Mouse (Mus musculus): ENCODE data around the gene Recql5. TPM values are rescaled to one million over a fixed set of nuclear protein-coding genes. Genes with fewer than 3 reads are reported as not detected.

The Recql5 gene
- 1 to 10 TPM; 7.5 to 8.6 TPM for total RNA-seq (2021)
- long read RNA-seq, experiment 1, transcript Recql5-201 (19 exons, 3,971 nt): major isoform, 6 of 13 reads
- long read RNA-seq, experiment 1, partial matches to known transcripts: 2 of 13 reads
- long read RNA-seq, experiment 1, other reads (novel, unspliced or antisense): 5 of 13 reads
- long read RNA-seq, experiment 2, partial matches to known transcripts: 0 of 7 reads
- long read RNA-seq, experiment 2, other reads (novel, unspliced or antisense): 3 of 7 reads

- intact Hi-C loops (cut with DNase I): no loop called here
- DNase-seq: peak; percentile 97
- H3K27ac ChIP-seq: peak within 1 kb of the TSS; percentile 91
- H3K4me3 ChIP-seq: peak within 1 kb of the TSS; percentile 100
- no peak for TF ChIP-seq CTCF (IDR thresholded peaks at IDR 0.05)
Measured at GRCm38 (mm10) chr11:115933108-115933746, at the start of gene Recql5, which contains the start of gene Sap30bp. Gene Recql5, minus strand, starts transcription at chr11:115933477. Gene Sap30bp, plus strand, starts transcription at chr11:115933282.

DNA sequence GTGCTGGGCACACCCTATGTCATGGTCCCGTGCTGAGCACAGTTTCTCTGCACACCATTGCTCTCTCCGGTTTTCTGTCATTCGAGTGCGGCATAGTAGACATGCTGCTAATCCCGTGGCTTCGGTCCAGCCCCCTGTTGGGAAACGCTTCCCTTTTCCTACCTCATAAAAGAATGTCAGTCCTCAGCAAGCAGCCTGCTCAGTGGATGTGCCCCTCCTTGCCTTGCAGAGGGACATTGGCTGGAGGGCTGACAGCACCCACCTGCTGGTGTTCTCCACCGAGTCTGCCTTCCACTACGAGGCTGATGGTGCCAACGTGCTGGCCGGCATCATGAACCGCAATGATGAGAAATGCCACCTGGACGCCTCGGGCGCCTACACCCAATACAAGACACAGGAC, 49.2 kb upstream of the Recql5 start:
- intact Hi-C loops (cut with DNase I): no loop called here
- no peak for DNase-seq
- no peak for TF ChIP-seq CTCF (IDR thresholded peaks at IDR 0.05)
- Histone ChIP-seq H3K4me3 (no peak overlapping the region), H3K27ac (no peak overlapping the region)

DNA sequence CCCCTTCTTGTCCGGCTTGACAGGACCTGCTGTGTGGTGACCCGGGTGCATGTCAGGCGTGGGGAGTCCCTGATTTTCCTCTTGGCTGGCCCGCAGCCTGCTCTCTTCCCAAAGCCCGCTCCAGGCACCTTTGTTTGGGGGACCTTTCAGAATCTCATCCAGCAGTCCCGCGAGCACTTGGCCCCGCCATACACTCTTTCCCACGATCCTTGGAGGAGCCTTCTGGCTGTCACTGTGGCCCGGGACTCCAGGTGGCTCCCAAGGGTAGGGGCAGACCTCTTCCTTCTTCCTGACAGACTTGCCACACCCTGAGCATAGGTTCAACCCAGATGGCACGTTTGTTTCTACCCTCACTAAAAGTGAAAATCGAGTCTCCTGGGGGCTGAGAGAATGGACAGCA, 42.3 kb upstream of the Recql5 start:
- Histone ChIP-seq H3K4me3 (peak overlapping the region; percentile 69), H3K27ac (peak overlapping the region; percentile 74)
- no peak for TF ChIP-seq CTCF (IDR thresholded peaks at IDR 0.05)
- DNase-seq: no peak
- intact Hi-C loops (cut with DNase I): no loop called here

DNA sequence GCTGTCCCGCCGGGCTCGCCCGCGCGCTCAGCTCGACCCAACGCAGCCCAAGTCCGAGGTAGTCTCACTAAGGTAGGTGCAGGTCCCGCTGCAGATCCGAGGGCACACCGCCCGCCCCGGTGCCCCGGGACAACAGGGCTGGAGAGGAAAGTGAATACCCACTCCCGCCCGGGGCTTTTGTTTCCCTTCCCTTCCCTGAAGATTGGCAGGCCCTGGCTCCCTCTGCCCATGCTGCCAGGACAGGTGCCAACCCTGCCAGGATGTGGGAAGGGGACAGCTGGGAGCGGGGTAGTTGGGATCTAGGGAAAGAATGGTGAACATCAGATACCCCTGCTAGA, 41.8 kb upstream of the Recql5 start:
- Histone ChIP-seq H3K4me3 (peak overlapping the region; percentile 69), H3K27ac (peak overlapping the region; percentile 74)
- no peak for TF ChIP-seq CTCF (IDR thresholded peaks at IDR 0.05)
- intact Hi-C loops (cut with DNase I): no loop called here
- DNase-seq: no peak

DNA sequence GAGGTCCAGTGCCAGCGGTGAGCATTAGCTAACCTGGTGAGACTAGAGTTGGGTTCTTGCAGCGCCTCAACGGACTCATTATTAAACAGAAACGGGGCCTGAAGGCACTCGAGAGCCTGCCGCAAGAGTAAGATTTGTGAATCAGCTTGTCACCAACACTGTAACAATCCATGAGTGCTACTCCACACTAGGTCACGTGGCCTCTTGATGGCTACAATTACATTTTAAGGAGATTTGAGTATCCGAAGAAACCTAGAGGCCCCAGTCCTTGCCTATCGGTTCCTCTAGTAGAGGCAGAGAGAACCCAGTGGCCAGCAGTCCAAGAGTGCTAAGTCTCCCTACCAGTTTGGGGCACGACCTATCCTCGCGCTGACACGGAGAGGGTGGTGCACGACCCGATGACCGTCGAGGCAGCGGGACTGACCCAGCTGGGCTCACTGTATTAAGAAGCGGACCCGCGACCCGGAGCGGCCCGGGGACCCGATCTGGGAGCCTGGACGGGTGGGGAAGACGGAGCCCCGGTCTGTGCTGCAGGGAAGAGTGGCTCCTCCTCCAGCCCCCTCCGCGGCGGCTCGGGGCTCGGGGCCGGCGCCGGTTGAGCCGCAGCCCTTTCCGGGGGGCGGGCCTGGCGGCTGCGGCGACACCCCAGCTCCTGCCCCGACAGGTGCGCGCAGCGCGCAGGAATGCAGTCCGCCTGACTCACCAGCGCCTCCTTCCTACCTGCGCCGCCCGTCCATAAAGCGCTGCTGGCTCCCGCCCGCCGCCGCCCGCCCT, 41.2 kb upstream of the Recql5 start, which contains the start of gene Itgb4:
Gene Itgb4 (plus strand): TSS at position 401 of the 774 bp plus-strand sequence.
- H3K27ac ChIP-seq: peak within 1 kb of the TSS; percentile 74
- no peak for TF ChIP-seq CTCF (IDR thresholded peaks at IDR 0.05)
- no peak for DNase-seq

DNA sequence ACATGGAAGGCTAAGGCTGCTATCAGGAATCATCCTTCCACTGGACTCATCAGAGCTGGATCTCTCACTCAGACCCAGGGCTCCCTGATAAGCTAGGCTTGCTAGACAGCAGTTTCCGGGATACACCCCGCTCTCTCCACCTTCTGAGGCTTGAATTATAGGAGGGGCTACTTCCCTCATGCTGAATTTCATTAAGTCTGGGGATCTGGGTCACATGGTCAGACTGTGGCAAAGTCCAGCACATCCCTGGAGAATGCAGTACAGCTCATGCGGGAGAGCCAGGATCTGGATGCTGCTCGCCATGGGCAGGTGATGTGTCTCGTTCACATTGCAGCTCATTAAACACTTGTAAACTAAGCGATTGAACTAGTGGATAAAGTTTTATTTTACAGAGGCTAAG, 37.7 kb upstream of the Recql5 start:
- DNase-seq: no peak
- intact Hi-C loops (cut with DNase I): no loop called here
- no peak overlapping the region for H3K4me3 ChIP-seq
- H3K27ac ChIP-seq: no peak overlapping the region
- no peak for TF ChIP-seq CTCF (IDR thresholded peaks at IDR 0.05)

More for the DNA sequence above, 41.2 kb upstream of the Recql5 start, which contains the start of gene Itgb4:
- H3K4me3 ChIP-seq: peak within 1 kb of the TSS; percentile 69
- intact Hi-C loops (cut with DNase I): no loop called here

GRCm38 (mm10) chr11:115970006-115970673, 36.9 kb upstream of the Recql5 start:
- intact Hi-C loops (cut with DNase I): no loop called here
- DNase-seq: no peak
- TF ChIP-seq CTCF (IDR thresholded peaks at IDR 0.05): no peak
- Histone ChIP-seq H3K4me3 (no peak overlapping the region), H3K27ac (no peak overlapping the region)

GRCm38 (mm10) chr11:115968731-115969405, 35.6 kb upstream of the Recql5 start:
- no peak overlapping the region for H3K27ac ChIP-seq
- DNase-seq: no peak
- no peak for TF ChIP-seq CTCF (IDR thresholded peaks at IDR 0.05)
- intact Hi-C loops (cut with DNase I): no loop called here
- no peak overlapping the region for H3K4me3 ChIP-seq

- TF ChIP-seq CTCF (IDR thresholded peaks at IDR 0.05): no peak
- peak; percentile 49 for DNase-seq
- intact Hi-C loops (cut with DNase I): no loop called here
- Histone ChIP-seq H3K4me3 (no peak overlapping the region), H3K27ac (peak overlapping the region; percentile 68)
Measured at GRCm38 (mm10) chr11:115964977-115965604, 31.8 kb upstream of the Recql5 start.

GRCm38 (mm10) chr11:115962651-115963412, 29.6 kb upstream of the Recql5 start:
- no peak for DNase-seq
- no peak for TF ChIP-seq CTCF (IDR thresholded peaks at IDR 0.05)
- Histone ChIP-seq H3K27ac (peak overlapping the region; percentile 68), H3K4me3 (no peak overlapping the region)
- intact Hi-C loops (cut with DNase I): no loop called here

DNA sequence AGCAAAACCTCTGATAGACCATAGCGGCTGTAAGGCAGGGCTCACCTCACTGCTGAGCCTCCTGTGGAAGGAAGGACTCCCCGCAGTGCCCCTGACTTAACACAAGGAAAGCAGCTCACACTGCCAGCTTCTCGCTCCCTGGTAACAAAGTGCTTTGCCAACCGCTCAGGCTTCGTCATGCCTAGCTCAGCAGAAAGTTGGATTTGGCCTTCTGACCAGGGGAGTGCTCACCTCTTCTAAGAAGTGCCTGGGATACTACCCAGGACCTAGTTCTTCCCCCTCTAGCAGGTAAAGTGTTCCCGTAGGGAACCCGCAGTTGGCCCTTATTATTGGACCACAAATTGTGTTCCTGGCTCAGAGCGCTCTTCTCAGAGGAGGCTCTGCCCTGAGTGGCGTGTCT, 25.7 kb upstream of the Recql5 start:
- no peak for DNase-seq
- peak overlapping the region; percentile 24; the same call in 1 of the 2 replicates for H3K27ac ChIP-seq
- H3K4me3 ChIP-seq: no peak overlapping the region
- TF ChIP-seq CTCF (IDR thresholded peaks at IDR 0.05): no peak
- intact Hi-C loops (cut with DNase I): no loop called here
